Mouse (Mus musculus): Measurements from ENCODE around the gene Slc37a4.
"Not testable (repeated sequence)": the region's sequence is repeated elsewhere in the genome, so short reads cannot be mapped to it uniquely, and the experiment has no call there.

Slc37a4 gene

DNA sequence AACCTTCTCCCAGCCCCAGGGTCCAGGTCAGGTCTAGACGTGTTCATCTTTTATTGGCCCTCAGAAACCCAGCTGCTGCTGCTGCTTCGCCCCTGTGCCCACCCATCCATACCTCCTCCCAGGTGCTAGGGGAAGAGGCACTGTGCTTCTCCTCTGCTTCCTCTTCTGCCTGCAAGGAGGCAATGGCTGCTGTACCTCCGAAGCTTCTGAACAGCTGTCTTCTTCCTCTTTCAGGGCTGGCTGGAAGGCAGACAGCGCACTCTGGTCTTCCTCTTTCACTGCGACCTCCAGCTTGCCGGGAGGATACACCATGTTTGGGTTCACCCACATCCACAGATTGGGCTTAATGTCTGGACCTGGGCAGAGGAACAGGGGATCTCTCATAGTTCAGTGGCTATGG, 39.1 kb downstream of the Slc37a4 start:
- DNase-seq (ENCODE audit: low spot score in 2 of 2) = no peak

DNA sequence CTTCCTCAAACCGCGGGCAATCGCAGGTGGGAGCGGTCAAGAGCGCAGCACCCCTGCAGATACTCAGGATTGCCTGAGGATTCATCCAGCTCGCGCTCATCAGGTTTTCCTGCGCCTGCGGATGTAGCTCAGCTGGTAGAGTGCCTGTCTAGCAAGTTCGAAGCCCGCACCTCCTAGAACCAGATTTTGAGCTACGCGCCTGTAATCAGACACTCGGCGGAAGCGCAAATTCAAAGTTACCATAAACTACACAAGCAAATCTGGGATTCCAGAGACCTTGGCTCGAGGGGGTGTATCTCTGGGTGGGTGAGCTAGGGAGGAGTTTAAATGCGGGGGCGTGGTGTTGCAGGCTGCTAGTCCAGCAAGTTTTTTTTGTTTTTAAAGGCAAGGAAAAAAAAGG, 44.3 kb downstream of the Slc37a4 start, which contains the start of gene Foxr1:
Foxr1 (minus strand) TSS at position 176 of the 400 bp plus-strand sequence.
- DNase-seq (ENCODE audit: low spot score in 2 of 2) = no peak

DNA sequence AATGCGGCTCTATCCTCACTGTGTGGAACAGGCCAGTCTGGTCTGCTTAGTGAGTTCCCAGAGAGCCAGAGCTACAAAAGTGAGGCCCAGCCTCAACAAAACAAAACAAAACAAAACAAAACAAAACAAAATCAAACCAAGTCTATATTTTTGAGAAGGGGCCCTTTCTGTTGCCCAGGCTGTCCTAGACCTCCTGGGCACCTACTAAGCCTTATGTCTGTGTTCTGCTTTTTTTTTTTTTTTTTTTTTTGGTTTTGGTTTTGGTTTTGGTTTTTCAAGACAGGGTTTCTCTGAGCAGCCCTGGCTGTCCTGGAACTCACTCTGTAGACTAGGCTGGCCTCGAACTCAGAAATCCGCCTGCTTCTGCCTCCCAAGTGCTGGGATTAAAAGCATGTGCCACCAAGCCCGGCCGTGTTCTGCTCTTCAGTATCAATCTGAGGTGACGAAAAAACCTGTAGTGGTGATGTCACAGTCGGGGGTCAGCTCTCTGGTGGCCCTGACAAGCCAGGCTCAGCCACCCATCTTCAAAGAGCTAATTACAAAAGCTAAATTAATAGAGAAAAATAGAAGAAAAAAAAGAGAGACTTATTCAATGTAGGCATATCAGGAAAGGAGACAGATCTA, 47.9 kb downstream of the Slc37a4 start:
- DNase-seq (ENCODE audit: low spot score in 2 of 2) = not testable (repeated sequence)

DNA sequence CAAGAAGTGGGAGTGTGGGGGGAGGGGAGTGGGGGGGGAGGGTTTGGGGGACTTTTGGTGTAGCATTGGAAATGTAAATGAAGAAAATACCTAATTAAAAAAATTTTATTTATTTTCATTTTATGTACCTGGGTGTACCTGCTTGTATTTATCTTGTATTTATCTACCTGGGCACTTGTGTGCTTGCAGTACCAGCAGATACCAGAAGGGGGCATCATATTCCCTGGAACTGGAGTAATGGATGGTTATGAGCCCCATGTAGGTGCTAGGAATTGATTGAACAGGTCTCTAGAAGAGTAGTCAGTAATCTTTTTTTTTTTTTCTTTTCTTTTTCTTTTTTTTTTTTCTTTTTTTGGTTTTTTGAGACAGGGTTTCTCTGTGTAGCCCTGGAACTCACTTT, 53.7 kb downstream of the Slc37a4 start:
- DNase-seq (ENCODE audit: low spot score in 2 of 2) = no peak
